Mouse (Mus musculus) natural killer cell, adult 2 months (primary cell): Measurements from ENCODE around the gene Kif1b.

Experiments used
- DNase-seq, 2 experiments: peaks; one replicate each; pipeline ENCODE4 v3.0.0; 2022; ENCODE audit warnings: low spot score in 2 of 2

Gene Kif1b

GRCm38 (mm10) chr4:149314275-149314837 is 6.9 kb upstream of the Kif1b start:
- no peak for DNase-seq

GRCm38 (mm10) chr4:149313558-149314253 is 6.2 kb upstream of the Kif1b start:
- DNase-seq = no peak

GRCm38 (mm10) chr4:149311996-149312395 is 4.5 kb upstream of the Kif1b start:
- DNase-seq = no peak

GRCm38 (mm10) chr4:149308491-149308820 is 963 bp upstream of the Kif1b start:
- DNase-seq = no peak

GRCm38 (mm10) chr4:149306712-149307595 is 539 bp downstream of the Kif1b start:
- peak; percentile 9 to 15 for DNase-seq

- no peak for DNase-seq
Observed at GRCm38 (mm10) chr4:149305761-149306711, 1.5 kb downstream of the Kif1b start.

- DNase-seq = no peak
Observed at GRCm38 (mm10) chr4:149304466-149304865, 3.0 kb downstream of the Kif1b start.

- DNase-seq = no peak
Observed at GRCm38 (mm10) chr4:149303502-149303901, 4.0 kb downstream of the Kif1b start.

- DNase-seq = no peak
Observed at GRCm38 (mm10) chr4:149302751-149303150, 4.7 kb downstream of the Kif1b start.

- DNase-seq = no peak
Observed at GRCm38 (mm10) chr4:149302136-149302535, 5.4 kb downstream of the Kif1b start.

- DNase-seq = no peak
Observed at GRCm38 (mm10) chr4:149296501-149296900, 11.0 kb downstream of the Kif1b start.

- DNase-seq = no peak
Observed at GRCm38 (mm10) chr4:149292984-149293383, 14.5 kb downstream of the Kif1b start.

GRCm38 (mm10) chr4:149291061-149291460 is 16.4 kb downstream of the Kif1b start:
- no peak for DNase-seq

- DNase-seq = no peak
Observed at GRCm38 (mm10) chr4:149290157-149290750, 17.2 kb downstream of the Kif1b start.

- DNase-seq = no peak
Observed at GRCm38 (mm10) chr4:149286287-149287137, 21.0 kb downstream of the Kif1b start.

- DNase-seq = no peak
Observed at GRCm38 (mm10) chr4:149285691-149286090, 21.8 kb downstream of the Kif1b start.

- DNase-seq = no peak
Observed at GRCm38 (mm10) chr4:149283018-149283417, 24.5 kb downstream of the Kif1b start.

- peak in 1 of 2 experiments; percentile 14 for DNase-seq
Observed at GRCm38 (mm10) chr4:149282025-149282738, 25.3 kb downstream of the Kif1b start.

GRCm38 (mm10) chr4:149277571-149277970 is 29.9 kb downstream of the Kif1b start:
- DNase-seq = no peak

- DNase-seq = no peak
Observed at GRCm38 (mm10) chr4:149273128-149273527, 34.4 kb downstream of the Kif1b start.
